Mouse (Mus musculus): ENCODE measurements around the gene Nobox. TPM values are rescaled to one million over a fixed set of nuclear protein-coding genes. Genes with fewer than 3 reads are reported as not detected.

Nobox gene
- total RNA-seq, 1 experiment, result not detected

DNA sequence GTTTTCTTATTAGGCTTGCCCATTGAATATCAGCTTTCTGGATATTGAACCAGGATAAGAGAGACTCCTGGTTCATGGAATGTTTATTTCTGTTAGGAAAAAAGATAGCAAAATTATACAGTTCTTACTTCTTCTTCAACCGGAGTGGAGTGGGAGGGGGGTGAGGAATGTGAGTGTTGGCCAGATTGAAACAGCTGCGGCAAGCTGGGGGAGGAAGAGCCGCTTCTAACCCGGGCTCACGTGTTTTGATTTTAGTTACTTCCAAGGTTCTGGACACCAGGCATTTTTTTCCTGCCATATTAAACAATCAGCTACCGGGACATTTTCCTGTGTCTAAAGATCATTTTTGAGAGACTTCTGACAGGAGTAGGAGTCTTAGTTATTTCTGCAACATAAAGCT, 717 bp upstream of the Nobox start:
- in situ Hi-C loops (cut with MboI; ENCODE audit: low sequenced_read_pairs in 2 of 2, unreplicated experiment in 2 of 2), result no loop called here
- no peaks in the 10 kb centered on the region for H3K9me3 ChIP-seq (ENCODE audit: control insufficient read depth, insufficient read depth, low read depth, low read length)
- H3K27ac ChIP-seq (ENCODE audit: insufficient read depth, low read depth, low read length, poor library complexity, severe bottlenecking), result no peak overlapping the region

DNA sequence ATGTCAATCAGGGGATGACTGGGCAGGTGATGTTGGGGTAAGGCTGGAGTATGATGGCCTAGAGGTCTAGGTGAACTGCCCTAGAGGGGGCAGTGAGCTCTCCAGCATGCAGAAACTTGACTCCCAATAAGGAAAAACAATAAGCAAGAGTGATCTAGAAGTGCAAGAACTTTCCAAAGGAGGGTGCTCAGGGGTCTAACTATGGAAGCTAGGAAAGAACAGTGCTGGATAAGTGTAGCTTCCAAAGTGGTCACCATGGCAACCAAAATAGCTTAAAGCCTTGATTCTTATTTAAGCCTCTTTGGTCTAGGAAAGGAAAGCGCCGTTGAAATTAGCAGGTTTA, 11.9 kb downstream of the Nobox start:
- no peak overlapping the region for H3K27ac ChIP-seq (ENCODE audit: insufficient read depth, low read depth, low read length, poor library complexity, severe bottlenecking)
- no peak for DNase-seq (ENCODE audit: low read depth, low spot score)
- H3K9ac ChIP-seq (ENCODE audit: insufficient read depth, low read depth, low read length, poor library complexity, severe bottlenecking), result no peak overlapping the region
- TF ChIP-seq ZNF384 (IDR thresholded peaks at IDR 0.05; ENCODE audit: low read depth, low read length) (no peak), ZC3H11A (IDR thresholded peaks at IDR 0.05; ENCODE audit: borderline replicate concordance, low read depth, low read length) (no peak), MAFK (IDR thresholded peaks at IDR 0.05; ENCODE audit: insufficient read depth, low read depth, low read length) (no peak), HCFC1 (IDR thresholded peaks at IDR 0.05; ENCODE audit: borderline replicate concordance, insufficient read depth, low read length) (no peak), CHD2 (IDR thresholded peaks at IDR 0.05; ENCODE audit: low read depth, low read length) (no peak)
- in situ Hi-C loops (cut with MboI; ENCODE audit: low sequenced_read_pairs in 2 of 2, unreplicated experiment in 2 of 2), result no loop called here
- H3K4me1 ChIP-seq (ENCODE audit: control insufficient read depth in 2 of 2, insufficient read depth in 2 of 2, low read length in 2 of 2, poor library complexity in 1 of 2), result peaks cover 0 to 2% of the 10 kb centered on the region in 2 experiments; a peak in 1 of 4 replicates
- no peaks in the 10 kb centered on the region for H3K9me3 ChIP-seq (ENCODE audit: control insufficient read depth, insufficient read depth, low read depth, low read length)
- H3K36me3 ChIP-seq (ENCODE audit: control insufficient read depth, insufficient read depth, low read length, poor library complexity, severe bottlenecking), result no peaks in the 10 kb centered on the region
- H3K4me3 ChIP-seq (ENCODE audit: insufficient read depth in 1 of 2, low read depth in 1 of 2, low read length in 2 of 2, poor library complexity in 1 of 2, severe bottlenecking in 1 of 2), result no peak overlapping the region

More for the DNA sequence above, 717 bp upstream of the Nobox start:
- Histone ChIP-seq H3K4me3 (ENCODE audit: insufficient read depth in 1 of 2, low read depth in 1 of 2, low read length in 2 of 2, poor library complexity in 1 of 2, severe bottlenecking in 1 of 2) (no peak overlapping the region), H3K4me1 (ENCODE audit: control insufficient read depth in 2 of 2, insufficient read depth in 2 of 2, low read length in 2 of 2, poor library complexity in 1 of 2) (0 out of 4 replicates have a peak, but pooled peaks cover 0 to 3% of the 10 kb centered on the region in 2 experiments), H3K36me3 (ENCODE audit: control insufficient read depth, insufficient read depth, low read length, poor library complexity, severe bottlenecking) (no peaks in the 10 kb centered on the region), H3K9ac (ENCODE audit: insufficient read depth, low read depth, low read length, poor library complexity, severe bottlenecking) (no peak overlapping the region)
- no peak for DNase-seq (ENCODE audit: low read depth, low spot score)
- TF ChIP-seq MAFK (IDR thresholded peaks at IDR 0.05; ENCODE audit: insufficient read depth, low read depth, low read length) (no peak), ZNF384 (IDR thresholded peaks at IDR 0.05; ENCODE audit: low read depth, low read length) (no peak), ZC3H11A (IDR thresholded peaks at IDR 0.05; ENCODE audit: borderline replicate concordance, low read depth, low read length) (no peak), HCFC1 (IDR thresholded peaks at IDR 0.05; ENCODE audit: borderline replicate concordance, insufficient read depth, low read length) (no peak), CHD2 (IDR thresholded peaks at IDR 0.05; ENCODE audit: low read depth, low read length) (no peak)

GRCm38 (mm10) chr6:43296798-43297507, 12.4 kb downstream of the Nobox start:
- H3K9ac ChIP-seq (ENCODE audit: insufficient read depth, low read depth, low read length, poor library complexity, severe bottlenecking), result no peak overlapping the region
- TF ChIP-seq MAFK (IDR thresholded peaks at IDR 0.05; ENCODE audit: insufficient read depth, low read depth, low read length) (no peak), HCFC1 (IDR thresholded peaks at IDR 0.05; ENCODE audit: borderline replicate concordance, insufficient read depth, low read length) (no peak), CHD2 (IDR thresholded peaks at IDR 0.05; ENCODE audit: low read depth, low read length) (no peak), ZC3H11A (IDR thresholded peaks at IDR 0.05; ENCODE audit: borderline replicate concordance, low read depth, low read length) (no peak), ZNF384 (IDR thresholded peaks at IDR 0.05; ENCODE audit: low read depth, low read length) (no peak)
- in situ Hi-C loops (cut with MboI; ENCODE audit: low sequenced_read_pairs in 2 of 2, unreplicated experiment in 2 of 2), result no loop called here
- no peak overlapping the region for H3K4me3 ChIP-seq (ENCODE audit: insufficient read depth in 1 of 2, low read depth in 1 of 2, low read length in 2 of 2, poor library complexity in 1 of 2, severe bottlenecking in 1 of 2)
- H3K36me3 ChIP-seq (ENCODE audit: control insufficient read depth, insufficient read depth, low read length, poor library complexity, severe bottlenecking), result no peaks in the 10 kb centered on the region
- no peak overlapping the region for H3K27ac ChIP-seq (ENCODE audit: insufficient read depth, low read depth, low read length, poor library complexity, severe bottlenecking)
- H3K9me3 ChIP-seq (ENCODE audit: control insufficient read depth, insufficient read depth, low read depth, low read length), result no peaks in the 10 kb centered on the region
- DNase-seq (ENCODE audit: low read depth, low spot score), result no peak
- H3K4me1 ChIP-seq (ENCODE audit: control insufficient read depth in 2 of 2, insufficient read depth in 2 of 2, low read length in 2 of 2, poor library complexity in 1 of 2), result peaks cover 0 to 2% of the 10 kb centered on the region in 2 experiments; a peak in 1 of 4 replicates

GRCm38 (mm10) chr6:43295908-43296307, 13.4 kb downstream of the Nobox start:
- in situ Hi-C loops (cut with MboI; ENCODE audit: low sequenced_read_pairs in 2 of 2, unreplicated experiment in 2 of 2), result no loop called here
- peaks cover 0 to 2% of the 10 kb centered on the region in 2 experiments; a peak in 1 of 4 replicates for H3K4me1 ChIP-seq (ENCODE audit: control insufficient read depth in 2 of 2, insufficient read depth in 2 of 2, low read length in 2 of 2, poor library complexity in 1 of 2)

More at GRCm38 (mm10) chr6:43295908-43296307, 13.4 kb downstream of the Nobox start:
- Histone ChIP-seq H3K4me3 (ENCODE audit: insufficient read depth in 1 of 2, low read depth in 1 of 2, low read length in 2 of 2, poor library complexity in 1 of 2, severe bottlenecking in 1 of 2) (no peak overlapping the region), H3K36me3 (ENCODE audit: control insufficient read depth, insufficient read depth, low read length, poor library complexity, severe bottlenecking) (no peaks in the 10 kb centered on the region), H3K9me3 (ENCODE audit: control insufficient read depth, insufficient read depth, low read depth, low read length) (no peaks in the 10 kb centered on the region), H3K9ac (ENCODE audit: insufficient read depth, low read depth, low read length, poor library complexity, severe bottlenecking) (no peak overlapping the region), H3K27ac (ENCODE audit: insufficient read depth, low read depth, low read length, poor library complexity, severe bottlenecking) (no peak overlapping the region)
- no peak for TF ChIP-seq HCFC1 (IDR thresholded peaks at IDR 0.05; ENCODE audit: borderline replicate concordance, insufficient read depth, low read length)
- no peak for TF ChIP-seq ZNF384 (IDR thresholded peaks at IDR 0.05; ENCODE audit: low read depth, low read length)
- no peak for DNase-seq (ENCODE audit: low read depth, low spot score)

All from ES-E14 (cell line).